Mouse (Mus musculus): ENCODE measurements around the gene Dnm3. TPM values are rescaled to one million over a fixed set of nuclear protein-coding genes. Genes with fewer than 3 reads are reported as not detected.

Gene Dnm3
- total RNA-seq, 4 experiments from 2014 or later: 107 to 116 (median 111) TPM

DNA sequence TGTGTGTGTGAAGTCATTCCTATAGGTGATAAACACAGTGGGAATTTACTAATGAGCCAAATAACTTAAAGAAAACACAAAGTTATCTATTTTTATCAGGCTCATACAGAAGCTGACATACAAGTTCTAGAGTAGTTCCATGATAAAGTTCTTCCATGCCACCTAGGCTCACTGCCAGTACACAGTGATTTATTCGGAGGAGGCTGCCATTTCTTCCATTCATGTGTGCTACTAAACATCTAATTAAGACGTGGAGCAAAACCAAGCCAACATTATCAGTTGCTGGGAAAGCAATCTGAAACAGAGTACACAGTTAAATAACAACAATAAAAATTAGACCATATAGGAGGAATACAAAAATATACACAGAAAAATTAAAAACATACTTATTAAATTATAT, 150.2 kb downstream of the Dnm3 start:
- no peak for DNase-seq (ENCODE audit: low spot score in 2 of 2)

- no peak for DNase-seq (ENCODE audit: low spot score in 2 of 2)
Measured at GRCm38 (mm10) chr1:162324412-162324811, 153.4 kb downstream of the Dnm3 start.

- no peak for DNase-seq (ENCODE audit: low spot score in 2 of 2)
Measured at GRCm38 (mm10) chr1:162323142-162323541, 154.7 kb downstream of the Dnm3 start.

- DNase-seq (ENCODE audit: low spot score in 2 of 2): peak in 1 of 2 experiments; percentile 63
Measured at GRCm38 (mm10) chr1:162313451-162314276, 164.2 kb downstream of the Dnm3 start.

GRCm38 (mm10) chr1:162312621-162313020, 165.2 kb downstream of the Dnm3 start:
- DNase-seq (ENCODE audit: low spot score in 2 of 2): no peak

- no peak for DNase-seq (ENCODE audit: low spot score in 2 of 2)
Measured at GRCm38 (mm10) chr1:162312152-162312551, 165.7 kb downstream of the Dnm3 start.

- DNase-seq (ENCODE audit: low spot score in 2 of 2): peak in 1 of 2 experiments; percentile 54
Measured at GRCm38 (mm10) chr1:162305247-162305646, 172.6 kb downstream of the Dnm3 start.

DNA sequence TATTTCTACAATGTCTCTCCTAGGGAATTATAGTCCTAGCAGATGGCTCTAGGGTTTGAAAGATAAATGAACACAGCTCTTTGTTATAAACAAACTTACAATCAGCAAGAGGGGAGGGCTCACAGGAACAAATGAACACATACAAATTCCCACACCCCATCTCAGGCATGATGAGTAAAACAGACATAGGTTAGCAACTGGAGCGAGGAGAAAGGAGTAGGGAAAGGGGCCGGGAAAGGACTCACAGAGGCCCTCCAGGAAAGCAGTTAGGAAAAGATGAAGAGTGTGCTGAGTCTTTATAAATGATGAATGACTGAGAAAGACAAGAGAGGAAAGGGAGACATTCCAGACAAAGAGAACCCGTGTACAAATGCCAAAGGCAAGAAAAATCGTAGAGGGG, 175.4 kb downstream of the Dnm3 start:
- DNase-seq (ENCODE audit: low spot score in 2 of 2): no peak

DNA sequence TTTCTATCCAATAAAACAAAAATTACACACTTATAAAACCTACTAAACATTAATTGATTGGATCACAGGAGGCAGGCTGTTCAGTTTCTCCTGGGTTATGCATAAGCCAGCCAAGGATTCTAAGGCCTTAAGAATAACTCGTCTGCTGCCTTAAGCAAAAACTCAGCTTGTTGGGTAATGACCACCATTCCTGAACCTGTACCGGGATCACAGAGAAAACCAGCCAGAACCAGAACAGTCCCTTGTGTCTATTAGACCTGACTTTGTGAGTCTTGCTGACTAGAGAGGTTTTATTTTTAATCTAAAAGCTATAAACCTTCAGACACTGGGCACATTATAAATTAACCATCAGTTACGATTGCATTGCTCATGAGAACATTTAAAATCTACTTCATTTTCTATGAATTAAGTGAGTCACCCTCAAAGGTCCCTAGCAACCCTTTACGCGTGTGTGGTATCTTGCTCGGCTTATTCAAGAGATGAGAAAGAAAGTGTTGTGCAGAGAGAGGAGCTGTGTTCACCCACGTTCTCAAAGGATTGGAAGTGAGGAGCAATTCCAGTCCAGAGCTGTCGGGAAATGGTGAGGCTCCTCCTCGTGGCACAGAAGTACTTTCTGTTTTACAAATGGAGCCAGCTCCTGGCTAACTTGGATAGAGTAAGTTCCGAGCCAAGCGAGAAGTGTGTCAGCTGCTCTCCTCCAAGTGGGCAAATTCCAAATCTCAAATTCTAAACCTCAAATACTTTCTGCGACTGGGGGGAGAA, 178.1 kb downstream of the Dnm3 start:
- peak in 1 of 2 experiments; percentile 54 for DNase-seq (ENCODE audit: low spot score in 2 of 2)

DNA sequence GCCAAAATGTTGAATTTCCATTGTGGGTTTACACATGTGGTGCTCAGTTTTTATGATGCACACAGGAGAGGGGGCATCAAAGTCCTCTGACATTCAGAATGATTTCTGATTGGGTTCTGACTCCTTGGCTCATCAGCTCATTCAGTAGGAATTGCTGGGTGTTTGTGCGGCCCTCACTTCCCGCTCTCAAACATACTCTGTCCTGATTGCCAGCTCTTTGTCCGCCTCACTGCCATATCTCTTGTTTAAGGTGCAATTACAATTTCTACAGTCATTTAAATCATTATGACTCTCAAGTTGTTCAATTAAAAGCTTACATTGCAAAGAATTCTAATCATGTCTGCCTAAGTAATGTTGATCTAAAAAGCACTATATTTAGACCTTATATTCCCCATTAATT, 179.3 kb downstream of the Dnm3 start:
- DNase-seq (ENCODE audit: low spot score in 2 of 2): no peak

GRCm38 (mm10) chr1:162295443-162295842, 182.4 kb downstream of the Dnm3 start:
- DNase-seq (ENCODE audit: low spot score in 2 of 2): no peak

GRCm38 (mm10) chr1:162294572-162294910, 183.3 kb downstream of the Dnm3 start:
- no peak for DNase-seq (ENCODE audit: low spot score in 2 of 2)

DNA sequence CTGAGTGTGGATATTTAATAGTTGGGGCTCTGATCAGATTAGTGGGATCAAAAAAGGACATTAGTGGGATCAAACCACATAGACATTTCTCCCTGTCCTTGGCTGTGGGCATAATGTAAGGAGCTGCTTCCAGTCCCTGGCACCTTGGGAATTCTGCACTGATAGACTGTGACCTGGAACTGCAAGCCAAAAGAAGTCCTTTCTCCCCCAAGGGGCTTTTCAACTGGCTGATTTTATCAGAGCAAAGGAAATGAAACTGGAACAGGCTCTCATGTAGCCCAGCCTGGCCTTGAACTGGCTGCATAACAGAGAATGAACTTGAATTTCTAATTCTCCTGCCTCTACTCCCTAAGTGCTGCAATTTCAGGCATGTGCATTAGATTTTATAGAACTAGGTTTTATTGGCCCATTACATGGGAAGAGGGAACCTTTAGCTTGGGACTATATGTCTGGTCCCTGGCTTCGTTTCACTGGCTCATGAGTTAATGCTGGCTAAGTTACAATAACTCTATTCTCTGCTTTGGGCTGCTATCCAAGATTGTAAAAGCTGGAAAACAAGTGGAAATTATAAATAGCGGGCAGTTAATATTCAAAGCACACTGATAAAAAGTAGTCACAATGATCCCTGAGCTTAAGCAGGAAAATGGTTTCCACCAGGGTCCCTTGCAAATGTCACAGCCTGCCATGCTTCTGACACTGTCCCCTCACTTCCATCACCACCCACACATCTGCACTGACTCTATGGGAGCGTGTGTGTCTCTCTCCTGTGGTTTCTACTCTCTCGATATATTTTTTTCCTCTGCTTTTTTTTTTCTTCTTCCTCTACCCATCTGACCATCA, 183.9 kb downstream of the Dnm3 start:
- no peak for DNase-seq (ENCODE audit: low spot score in 2 of 2)

- no peak for DNase-seq (ENCODE audit: low spot score in 2 of 2)
Measured at GRCm38 (mm10) chr1:162286910-162287309, 190.9 kb downstream of the Dnm3 start.

DNA sequence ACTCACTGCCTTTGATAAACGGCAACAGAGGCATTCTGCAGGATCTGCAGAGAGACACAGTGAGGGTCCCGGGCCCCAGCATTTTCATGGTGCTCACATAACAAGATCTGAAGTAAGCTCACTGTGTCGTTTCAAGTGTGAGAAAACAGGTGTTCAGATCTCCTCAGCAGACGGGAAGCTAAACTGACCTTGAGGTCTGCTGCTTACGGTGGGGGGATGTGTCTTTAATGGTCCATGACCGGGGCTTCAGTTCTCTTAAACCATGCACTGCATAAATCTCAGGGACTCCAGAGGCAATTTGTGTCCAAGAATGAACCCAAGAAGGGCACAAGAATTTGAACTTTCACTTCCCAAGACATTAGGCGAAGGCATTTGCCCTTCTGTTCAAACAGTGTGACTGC, 195.9 kb downstream of the Dnm3 start:
- no peak for DNase-seq (ENCODE audit: low spot score in 2 of 2)

- DNase-seq (ENCODE audit: low spot score in 2 of 2): no peak
Measured at GRCm38 (mm10) chr1:162280052-162280451, 197.8 kb downstream of the Dnm3 start.

DNA sequence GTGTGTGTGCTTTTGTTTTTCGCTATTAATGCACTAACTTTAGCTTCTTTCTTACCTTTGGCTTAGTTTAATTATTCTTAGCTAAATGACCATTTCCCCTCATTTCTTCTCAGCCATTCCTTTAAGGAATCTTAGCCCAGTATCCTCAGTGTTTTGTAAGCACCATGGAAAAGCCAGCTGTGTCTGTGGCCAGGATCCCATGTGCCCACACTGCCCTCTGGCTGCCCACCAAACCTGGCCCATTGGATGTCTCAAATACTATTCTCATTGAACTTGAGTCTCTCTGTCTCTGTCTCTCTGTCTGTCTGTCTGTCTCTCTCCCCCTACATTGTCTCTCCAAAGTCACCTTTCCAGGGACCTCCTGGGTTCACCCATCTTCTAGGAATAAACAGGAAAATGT, 201.8 kb downstream of the Dnm3 start:
- no peak for DNase-seq (ENCODE audit: low spot score in 2 of 2)

DNA sequence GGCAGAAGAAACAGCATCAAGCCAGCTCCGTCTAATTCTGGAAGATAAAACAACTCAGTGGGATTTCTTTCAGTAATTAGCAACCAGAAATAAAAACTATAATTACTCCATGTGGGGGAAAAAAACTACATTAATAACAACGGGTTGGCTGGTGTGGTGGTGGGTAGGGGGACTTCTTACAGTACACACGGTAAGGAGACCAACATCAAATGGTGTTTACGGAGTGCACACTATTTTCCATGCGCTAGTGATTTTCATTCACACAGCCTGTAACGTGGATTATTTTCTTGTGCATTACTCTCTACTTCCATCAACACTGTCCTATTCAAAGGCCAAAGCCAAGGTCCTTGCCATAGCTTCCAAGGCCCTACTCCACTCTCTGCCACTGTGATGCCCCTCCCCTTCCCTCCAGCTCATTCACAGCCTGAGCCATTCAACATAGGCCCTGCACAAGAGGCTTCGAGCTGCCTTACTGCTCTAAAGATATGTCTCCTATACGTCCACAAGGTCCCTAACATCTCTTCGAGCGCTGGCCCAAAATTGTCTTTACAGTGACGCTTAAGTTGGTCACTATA, 203.1 kb downstream of the Dnm3 start:
- DNase-seq (ENCODE audit: low spot score in 2 of 2): no peak

DNA sequence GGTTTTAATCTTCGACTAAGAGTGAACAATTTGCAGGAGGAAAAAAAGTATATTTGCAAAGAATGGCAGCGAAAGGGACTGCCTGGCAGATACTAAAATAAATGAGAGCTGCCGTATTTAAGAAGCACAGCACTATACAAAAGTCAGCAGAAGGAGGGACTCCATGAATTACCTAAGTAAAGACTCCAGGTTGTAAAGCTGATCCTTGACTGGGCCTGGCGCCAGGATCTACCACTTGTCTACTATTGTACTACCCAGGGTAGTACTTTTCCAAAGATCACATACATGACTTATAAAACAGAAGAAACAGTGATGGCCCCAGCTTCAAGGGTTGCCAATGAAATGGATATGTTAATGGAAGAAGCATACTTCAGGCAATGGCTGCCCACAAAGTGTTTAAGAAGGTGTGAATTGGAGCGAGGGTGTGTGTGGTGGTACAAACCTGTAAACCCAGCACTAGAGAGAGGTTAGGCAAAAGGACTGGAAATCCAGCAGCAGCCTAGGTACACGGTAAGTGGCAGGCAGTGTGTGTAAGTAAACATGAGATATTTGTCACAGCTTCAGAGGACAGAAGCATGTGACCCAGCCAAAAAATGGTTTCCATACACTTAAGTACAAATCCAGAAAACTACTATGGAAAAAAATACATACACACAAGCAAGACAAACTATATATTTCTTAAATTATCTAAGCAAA, 220.8 kb downstream of the Dnm3 start:
- DNase-seq (ENCODE audit: low spot score in 2 of 2): no peak

DNA sequence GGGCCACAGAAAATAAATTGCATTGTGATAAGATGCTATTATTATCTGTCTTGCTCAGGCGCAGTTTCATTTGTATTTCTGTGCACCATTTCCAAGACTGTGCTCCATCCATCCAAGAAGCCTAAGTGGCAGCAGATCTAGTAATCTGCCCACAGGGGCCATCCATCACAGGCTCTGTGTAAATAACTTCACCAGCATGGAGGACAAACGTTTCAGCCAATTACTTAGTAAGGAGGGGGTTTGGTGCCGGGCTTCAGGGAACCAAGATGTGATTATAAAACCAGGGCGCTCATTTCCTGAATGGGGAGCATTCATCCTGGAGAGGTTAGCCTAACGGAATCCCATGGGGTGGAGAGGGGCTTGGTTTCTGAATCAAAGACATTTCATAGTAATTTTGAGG, 222.9 kb downstream of the Dnm3 start:
- no peak for DNase-seq (ENCODE audit: low spot score in 2 of 2)

Measured in left cerebral cortex, adult 8-10 months (tissue).